Mouse (Mus musculus): ENCODE data around the gene Defa32. TPM values are rescaled to one million over a fixed set of nuclear protein-coding genes. Genes with fewer than 3 reads are reported as not detected.
"Not testable (repeated sequence)": the region's sequence is repeated elsewhere in the genome, so short reads cannot be mapped to it uniquely, and the experiment has no call there.

Gene Defa32
- not detected in 2 replicates for polyA plus RNA-seq (2015; fragmentation: Nextera tagmentation; extraction: Ambion mirVana)

DNA sequence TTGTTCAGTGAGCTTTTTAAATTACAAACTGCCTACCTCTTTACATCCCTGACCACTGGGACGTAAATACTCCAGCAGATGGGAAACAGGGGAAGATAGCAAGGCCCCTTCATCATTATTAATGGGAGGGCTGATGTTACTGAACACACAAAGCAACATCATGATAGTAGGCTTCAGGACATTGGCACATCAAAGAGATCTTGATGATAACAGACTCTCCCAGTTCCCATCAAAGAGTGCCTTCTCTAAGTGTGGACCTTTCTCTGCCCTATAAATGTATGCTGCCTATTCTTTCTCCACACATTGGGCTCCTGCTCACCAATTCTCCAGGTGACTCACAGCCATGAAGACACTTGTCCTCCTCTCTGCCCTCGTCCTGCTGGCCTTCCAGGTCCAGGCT, at the start of gene Defa32:
TSS of gene Defa32 (plus strand) at position 301 of the 400 bp plus-strand sequence.
- H3K27ac ChIP-seq (replicated peaks); H3K4me3 ChIP-seq; H3K9me3 ChIP-seq; H3K4me2 ChIP-seq (replicated peaks); H3K9ac ChIP-seq (replicated peaks); H3K4me1 ChIP-seq; ATAC-seq (replicated peaks); H3K36me3 ChIP-seq; H3K27me3 ChIP-seq: not testable (repeated sequence)
- no CpG with 5 or more reads among the region's 2 CpGs for WGBS

DNA sequence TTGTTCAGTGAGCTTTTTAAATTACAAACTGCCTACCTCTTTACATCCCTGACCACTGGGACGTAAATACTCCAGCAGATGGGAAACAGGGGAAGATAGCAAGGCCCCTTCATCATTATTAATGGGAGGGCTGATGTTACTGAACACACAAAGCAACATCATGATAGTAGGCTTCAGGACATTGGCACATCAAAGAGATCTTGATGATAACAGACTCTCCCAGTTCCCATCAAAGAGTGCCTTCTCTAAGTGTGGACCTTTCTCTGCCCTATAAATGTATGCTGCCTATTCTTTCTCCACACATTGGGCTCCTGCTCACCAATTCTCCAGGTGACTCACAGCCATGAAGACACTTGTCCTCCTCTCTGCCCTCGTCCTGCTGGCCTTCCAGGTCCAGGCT, 19.9 kb upstream of the Defa32 start, which contains the start of gene Defa20:
TSS of gene Defa20 (plus strand) at position 301 of the 400 bp plus-strand sequence.
- not testable (repeated sequence) for H3K27me3 ChIP-seq; ATAC-seq (replicated peaks); H3K9me3 ChIP-seq; H3K9ac ChIP-seq (replicated peaks); H3K4me2 ChIP-seq (replicated peaks); H3K4me1 ChIP-seq; H3K36me3 ChIP-seq; H3K4me3 ChIP-seq; H3K27ac ChIP-seq (replicated peaks)
- no CpG with 5 or more reads among the region's 2 CpGs for WGBS

DNA sequence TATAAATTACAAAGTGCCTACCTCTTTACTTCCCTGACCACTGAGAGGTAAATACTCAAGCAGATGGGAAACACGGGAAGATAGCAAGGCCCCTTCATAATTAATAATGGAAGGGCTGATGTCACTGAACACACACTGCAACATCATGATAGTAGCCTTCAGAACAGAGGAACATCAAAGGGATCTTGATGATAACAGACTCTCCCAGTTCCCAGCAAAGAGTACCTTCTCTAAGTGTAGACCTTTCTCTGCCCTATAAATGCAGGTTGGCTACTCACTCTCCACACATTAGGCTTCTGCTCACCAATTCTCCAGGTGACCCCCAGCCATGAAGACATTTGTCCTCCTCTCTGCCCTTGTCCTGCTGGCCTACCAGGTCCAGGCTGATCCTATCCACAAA, 36.3 kb downstream of the Defa32 start, which contains the start of gene Defa37:
TSS of gene Defa37 (plus strand) at position 301 of the 400 bp plus-strand sequence.
- H3K4me1 ChIP-seq; H3K9me3 ChIP-seq; H3K9ac ChIP-seq (replicated peaks); H3K27ac ChIP-seq (replicated peaks); H3K27me3 ChIP-seq; H3K36me3 ChIP-seq; ATAC-seq (replicated peaks); H3K4me3 ChIP-seq; H3K4me2 ChIP-seq (replicated peaks): not testable (repeated sequence)
- no CpG with 5 or more reads among the region's 1 CpGs for WGBS

Other genes starting within 250 kb of the Defa32 start
- gene Defa27, start 213.5 kb upstream of the Defa32 start, polyA plus RNA-seq (2015; fragmentation: Nextera tagmentation; extraction: Ambion mirVana), result not detected in 2 replicates
- gene Defa29, start 202.0 kb upstream of the Defa32 start, polyA plus RNA-seq (2015; fragmentation: Nextera tagmentation; extraction: Ambion mirVana), result not detected in 2 replicates
- not detected in 2 replicates for gene Defa2, start 150.5 kb upstream of the Defa32 start, polyA plus RNA-seq (2015; fragmentation: Nextera tagmentation; extraction: Ambion mirVana)
- not detected in 2 replicates for gene Defa33, start 137.2 kb upstream of the Defa32 start, polyA plus RNA-seq (2015; fragmentation: Nextera tagmentation; extraction: Ambion mirVana)
- not detected in 2 replicates for gene Defa36, start 101.6 kb upstream of the Defa32 start, polyA plus RNA-seq (2015; fragmentation: Nextera tagmentation; extraction: Ambion mirVana)
- not detected in 2 replicates for gene Gm7849, start 72.5 kb upstream of the Defa32 start, polyA plus RNA-seq (2015; fragmentation: Nextera tagmentation; extraction: Ambion mirVana)
- not detected in 2 replicates for gene Defa20, start 19.8 kb upstream of the Defa32 start, polyA plus RNA-seq (2015; fragmentation: Nextera tagmentation; extraction: Ambion mirVana)
- gene Defa37, start 36.4 kb downstream of the Defa32 start, polyA plus RNA-seq (2015; fragmentation: Nextera tagmentation; extraction: Ambion mirVana), result not detected in 2 replicates
- gene Defa28, start 54.0 kb downstream of the Defa32 start, polyA plus RNA-seq (2015; fragmentation: Nextera tagmentation; extraction: Ambion mirVana), result not detected in 2 replicates
- gene Gm7861, start 65.5 kb downstream of the Defa32 start, polyA plus RNA-seq (2015; fragmentation: Nextera tagmentation; extraction: Ambion mirVana), result not detected in 2 replicates
- gene Defa26, start 89.2 kb downstream of the Defa32 start, polyA plus RNA-seq (2015; fragmentation: Nextera tagmentation; extraction: Ambion mirVana), result not detected in 2 replicates
- not detected in 2 replicates for gene Defa17, start 126.7 kb downstream of the Defa32 start, polyA plus RNA-seq (2015; fragmentation: Nextera tagmentation; extraction: Ambion mirVana)
- not detected in 2 replicates for gene Defa34, start 136.8 kb downstream of the Defa32 start, polyA plus RNA-seq (2015; fragmentation: Nextera tagmentation; extraction: Ambion mirVana)
- not detected in 2 replicates for gene AY761184, start 174.6 kb downstream of the Defa32 start, polyA plus RNA-seq (2015; fragmentation: Nextera tagmentation; extraction: Ambion mirVana)
- not detected in 2 replicates for gene Defa24, start 205.5 kb downstream of the Defa32 start, polyA plus RNA-seq (2015; fragmentation: Nextera tagmentation; extraction: Ambion mirVana)